Mouse (Mus musculus): ENCODE data around the gene Itga9.

DNA sequence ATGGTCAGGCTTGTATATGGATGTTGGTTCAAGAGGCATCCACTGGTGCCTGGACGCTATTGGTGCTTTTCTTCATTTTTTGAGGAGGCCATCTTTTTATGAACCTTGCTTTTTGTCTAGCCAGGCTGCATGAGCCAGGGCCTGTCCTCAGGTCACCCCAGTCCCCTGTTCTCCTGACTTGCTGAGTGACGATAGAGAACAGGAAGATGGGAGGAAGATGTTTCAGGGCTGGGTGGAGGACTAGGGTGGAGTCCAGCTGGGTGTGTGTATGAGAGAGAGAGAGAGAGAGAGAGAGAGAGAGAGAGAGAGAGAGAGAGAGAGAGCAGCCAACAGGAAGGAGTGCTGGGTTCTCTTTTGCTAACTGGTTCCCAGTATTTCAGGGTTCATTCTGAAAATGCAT is 130.6 kb downstream of the Itga9 start:
- TF ChIP-seq CTCF (IDR thresholded peaks at IDR 0.05; ENCODE audit: low read depth) (no peak), EP300 (IDR thresholded peaks at IDR 0.05; ENCODE audit: low read depth) (no peak)

Measured in liver, embryonic 14.5 days (tissue).